Mouse (Mus musculus) cortical plate, adult 2 months (tissue): ENCODE results near the gene Nkiras2. TPM values are rescaled to one million over a fixed set of nuclear protein-coding genes. Genes with fewer than 3 reads are reported as not detected.

Source experiments
- H3K27ac ChIP-seq: fragments of 200-500 bp; 2 replicates; pipeline ENCODE4 v1.5.1; 2012; ENCODE audit warnings: low read length, control low read depth, inconsistent platforms; ENCODE audit not compliant: insufficient read depth
- H3K4me1 ChIP-seq: fragments of 200-500 bp; 2 replicates; pipeline ENCODE4 v1.6.1; 2011; ENCODE audit warnings: low read length; ENCODE audit not compliant: control insufficient read depth, insufficient read depth
- H3K4me3 ChIP-seq: fragments of 200-500 bp; 2 replicates; pipeline ENCODE4 v1.5.1; 2011; ENCODE audit warnings: mild to moderate bottlenecking, low read length, control low read depth; ENCODE audit not compliant: insufficient read depth
- CTCF ChIP-seq: fragments of 200-500 bp; IDR thresholded peaks from 2 replicates; pipeline ENCODE4 v1.5.1; 2011; ENCODE audit warnings: mild to moderate bottlenecking, control low read depth, low read length; ENCODE audit not compliant: insufficient read depth; ENCODE audit errors: extremely low read depth
- POLR2A ChIP-seq: fragments of 200-500 bp; IDR thresholded peaks from 2 replicates; pipeline ENCODE4 v1.6.1; 2011; ENCODE audit warnings: mild to moderate bottlenecking, low read length, control low read depth; ENCODE audit not compliant: insufficient read depth; ENCODE audit errors: extremely low read depth
- polyA plus RNA-seq: library from polyadenylated mRNA; depleted of rRNA; stranded (reverse); fragments of >200 nt; gene quantifications from 2 replicates; pipeline ENCODE4 v1.2.3, GENCODE M21; 2012

The Nkiras2 gene
- polyA plus RNA-seq, 1 experiment: 20.9 TPM

DNA sequence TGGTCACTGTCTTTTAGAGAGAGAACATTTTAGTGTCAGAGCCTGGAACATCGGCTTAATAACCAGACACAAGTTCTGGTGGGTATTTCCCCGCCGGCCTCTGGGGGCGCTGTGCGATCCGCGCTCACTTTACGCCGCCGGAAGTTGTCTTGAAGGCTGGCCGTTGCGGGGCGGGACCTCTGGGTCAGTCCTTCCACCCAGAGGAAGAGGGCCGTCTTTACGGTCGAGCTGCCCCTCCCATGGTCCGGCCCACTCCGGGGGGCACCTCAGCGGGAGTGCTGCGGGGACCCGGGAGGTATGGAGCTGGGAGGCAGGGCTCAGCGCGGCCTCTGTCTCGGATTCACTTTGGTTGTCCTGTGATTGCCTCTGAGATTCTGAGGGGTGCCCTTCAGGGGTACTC lies 3.7 kb downstream of the Nkiras2 start:
- TF ChIP-seq POLR2A (peak; percentile 57; the same call in 1 of the 2 replicates), CTCF (peak; percentile 69)
- Histone ChIP-seq H3K27ac (0 out of 2 replicates have a peak overlapping the region, but pooled peaks have one; percentile 33), H3K4me3 (peak overlapping the region; percentile 60), H3K4me1 (0 out of 2 replicates have a peak, but pooled peaks cover under 1% of the 10 kb centered on the region)

DNA sequence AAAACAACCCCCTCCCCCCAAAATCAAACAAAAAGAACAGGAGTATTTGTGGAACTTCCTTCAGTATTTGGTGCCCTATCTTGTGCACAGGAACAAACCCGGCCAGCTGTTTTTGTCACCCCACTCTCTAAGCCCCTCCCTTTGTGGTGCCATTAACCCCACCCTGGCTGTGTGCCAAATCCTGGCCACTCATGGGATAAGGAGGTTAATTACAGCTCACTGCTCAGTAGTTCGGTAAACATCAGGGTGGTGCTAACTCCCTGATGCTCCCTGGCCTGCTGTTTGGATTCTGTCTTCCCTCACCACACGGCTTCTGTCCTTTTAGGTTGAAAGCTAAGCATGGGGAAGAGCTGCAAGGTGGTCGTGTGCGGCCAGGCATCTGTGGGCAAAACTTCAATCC lies 4.8 kb downstream of the Nkiras2 start:
- Histone ChIP-seq H3K4me1 (no peaks in the 10 kb centered on the region), H3K27ac (no peak overlapping the region), H3K4me3 (no peak overlapping the region; the same call in 1 of the 2 replicates)
- TF ChIP-seq CTCF (no peak), POLR2A (no peak)

- Histone ChIP-seq H3K27ac (no peak overlapping the region), H3K4me1 (no peaks in the 10 kb centered on the region), H3K4me3 (no peak overlapping the region)
- TF ChIP-seq POLR2A: no peak
- TF ChIP-seq CTCF: no peak
Measured at GRCm38 (mm10) chr11:100625754-100626700, 7.0 kb downstream of the Nkiras2 start.

DNA sequence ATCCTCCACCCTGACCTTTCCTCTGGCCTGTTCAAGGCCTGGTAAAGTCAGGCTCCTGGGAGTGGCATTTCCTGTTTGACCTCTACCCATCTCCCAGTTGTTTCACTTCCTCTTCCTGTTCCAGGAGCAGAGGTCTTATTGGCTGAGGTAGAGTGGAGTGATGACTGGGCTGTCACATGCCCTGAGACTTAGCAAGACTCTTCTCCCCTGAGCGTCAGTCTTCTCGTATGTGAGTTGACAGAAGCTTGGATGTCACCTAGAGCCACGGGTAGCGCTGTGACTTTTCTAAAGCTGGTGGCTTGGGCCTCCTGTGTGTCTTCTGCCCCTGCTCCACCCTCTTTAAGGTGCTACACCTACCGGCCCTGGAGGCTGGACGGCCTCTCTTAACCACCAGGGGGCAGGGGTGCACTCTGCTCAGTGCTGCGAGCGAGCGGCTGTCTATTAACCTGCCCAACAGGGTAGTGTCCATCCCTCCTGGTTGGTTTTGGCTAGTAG lies 7.7 kb downstream of the Nkiras2 start:
- no peak overlapping the region for H3K4me3 ChIP-seq
- TF ChIP-seq POLR2A (no peak), CTCF (peak; percentile 72)
- H3K27ac ChIP-seq: no peak overlapping the region
- no peaks in the 10 kb centered on the region for H3K4me1 ChIP-seq

GRCm38 (mm10) chr11:100628056-100628455 lies 9.0 kb downstream of the Nkiras2 start:
- no peak overlapping the region for H3K27ac ChIP-seq
- H3K4me3 ChIP-seq: no peak overlapping the region
- TF ChIP-seq POLR2A (no peak), CTCF (no peak)
- no peaks in the 10 kb centered on the region for H3K4me1 ChIP-seq

DNA sequence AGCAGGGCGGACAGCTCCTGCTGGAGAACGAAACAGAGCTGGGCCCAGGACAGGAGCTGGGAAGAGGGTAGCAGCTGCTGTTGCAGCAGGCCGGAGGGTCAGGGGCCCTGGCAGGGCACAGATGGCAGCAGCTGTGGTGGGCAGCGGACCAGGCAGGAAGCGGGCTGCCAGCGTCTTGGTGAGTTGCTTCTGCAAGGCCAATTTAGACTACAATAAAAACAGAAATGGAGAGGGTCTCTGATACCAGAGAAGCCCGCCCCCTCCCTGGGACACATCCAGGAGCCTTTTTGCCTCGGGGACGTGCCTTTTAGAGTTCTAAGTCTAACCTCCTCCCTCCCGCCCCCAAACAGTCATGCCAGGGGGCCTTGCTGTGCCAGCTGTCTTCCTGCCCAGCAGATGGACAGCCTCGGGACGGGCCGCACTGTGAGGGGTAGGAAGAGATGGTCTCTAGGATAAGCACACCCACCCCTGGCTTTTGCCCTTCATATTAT lies 9.9 kb downstream of the Nkiras2 start:
- no peak for TF ChIP-seq CTCF
- TF ChIP-seq POLR2A: no peak
- no peak overlapping the region for H3K27ac ChIP-seq

DNA sequence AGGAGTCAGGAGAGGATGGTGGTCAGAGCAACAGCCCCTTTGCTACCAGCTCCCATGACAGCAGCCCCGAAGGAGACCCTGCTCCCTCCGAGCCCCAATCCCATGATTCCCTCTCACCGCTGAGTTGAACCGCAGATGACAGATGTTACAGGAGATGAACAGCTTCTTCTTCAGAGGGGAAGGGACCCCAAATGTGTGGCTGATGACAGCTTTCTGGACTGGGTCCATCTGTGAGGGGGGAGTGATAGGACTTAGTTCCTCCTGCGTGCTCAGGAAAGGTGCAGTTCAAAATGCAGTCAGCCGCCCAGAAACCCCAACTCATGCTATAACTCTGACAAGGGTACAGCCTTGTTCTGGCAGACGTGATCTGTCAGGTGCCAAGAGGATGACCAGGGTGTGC lies 15.5 kb downstream of the Nkiras2 start:
- no peaks in the 10 kb centered on the region for H3K4me1 ChIP-seq
- H3K27ac ChIP-seq: no peak overlapping the region
- TF ChIP-seq CTCF (no peak), POLR2A (no peak)
- H3K4me3 ChIP-seq: no peak overlapping the region

More for the DNA sequence above, 9.9 kb downstream of the Nkiras2 start:
- Histone ChIP-seq H3K4me1 (no peaks in the 10 kb centered on the region), H3K4me3 (no peak overlapping the region)

- no peak overlapping the region for H3K27ac ChIP-seq
- peak overlapping the region; percentile 20 for H3K4me3 ChIP-seq
- H3K4me1 ChIP-seq: no peaks in the 10 kb centered on the region
- TF ChIP-seq POLR2A (no peak), CTCF (peak; percentile 42)
Measured at GRCm38 (mm10) chr11:100640159-100640906, 21.3 kb downstream of the Nkiras2 start.

- H3K27ac ChIP-seq: no peak overlapping the region
- H3K4me3 ChIP-seq: no peak overlapping the region
- H3K4me1 ChIP-seq: no peaks in the 10 kb centered on the region
- TF ChIP-seq POLR2A (no peak), CTCF (no peak)
Measured at GRCm38 (mm10) chr11:100643612-100644575, 24.9 kb downstream of the Nkiras2 start.

- peak; percentile 38; the same call in 1 of the 2 replicates for TF ChIP-seq CTCF
- TF ChIP-seq POLR2A: no peak
- no peak overlapping the region for H3K4me3 ChIP-seq
- H3K27ac ChIP-seq: no peak overlapping the region
- H3K4me1 ChIP-seq: no peaks in the 10 kb centered on the region
Measured at GRCm38 (mm10) chr11:100646265-100646664, 27.2 kb downstream of the Nkiras2 start.
